Mouse (Mus musculus) ES-Bruce4 (cell line): ENCODE measurements at regions not wholly inside any gene's neighbourhood (a gene's known extent, or its start where the extent isn't known, plus 50 kb on each side); places are given as distances from the start of the nearest gene placed in this dataset.

Experiments
- H3K27ac ChIP-seq: 2 replicates; pipeline ENCODE4 v1.5.1; 2012; ENCODE audit warnings: low read length, inconsistent platforms; ENCODE audit not compliant: insufficient read depth
- H3K27me3 ChIP-seq: 2 replicates; pipeline ENCODE4 v1.6.1; 2012; ENCODE audit warnings: mild to moderate bottlenecking, low read length, inconsistent platforms; ENCODE audit not compliant: control insufficient read depth, poor library complexity, insufficient read depth, severe bottlenecking
- H3K36me3 ChIP-seq: 2 replicates; pipeline ENCODE4 v1.6.1; 2012; ENCODE audit warnings: inconsistent platforms, mild to moderate bottlenecking, low read length, moderate library complexity; ENCODE audit not compliant: control insufficient read depth, poor library complexity, insufficient read depth, severe bottlenecking
- H3K4me1 ChIP-seq: one replicate; pipeline ENCODE4 v1.8.1; 2011; ENCODE audit warnings: low read length; ENCODE audit not compliant: control insufficient read depth, insufficient read depth
- H3K4me3 ChIP-seq: 2 replicates; pipeline ENCODE4 v1.5.1; 2011; ENCODE audit warnings: low read depth, mild to moderate bottlenecking, low read length
- H3K9ac ChIP-seq: 2 replicates; pipeline ENCODE4 v1.6.1; 2012; ENCODE audit warnings: low read depth, mild to moderate bottlenecking, inconsistent platforms; ENCODE audit not compliant: poor library complexity, severe bottlenecking
- H3K9me3 ChIP-seq: replicated peaks from 2 replicates; pipeline ENCODE4 v1.6.1; 2012; ENCODE audit warnings: mild to moderate bottlenecking, low read length, inconsistent platforms; ENCODE audit not compliant: control insufficient read depth, poor library complexity, insufficient read depth, severe bottlenecking
- CTCF ChIP-seq: IDR thresholded peaks from one replicate; pipeline ENCODE4 v1.8.1; 2011; ENCODE audit warnings: low read depth, low read length
- EP300 ChIP-seq: IDR thresholded peaks from 2 replicates; pipeline ENCODE4 v1.6.1; 2011; ENCODE audit warnings: low read depth, low read length; ENCODE audit not compliant: insufficient read depth
- POLR2A ChIP-seq: IDR thresholded peaks from one replicate; pipeline ENCODE4 v1.8.1; 2011; ENCODE audit warnings: low read length; ENCODE audit not compliant: insufficient read depth

GRCm38 (mm10) chr6:117611965-117612364 is 229.0 kb upstream of the Zfp637 start:
- Histone ChIP-seq H3K4me3 (no peak overlapping the region), H3K36me3 (no peaks in the 10 kb centered on the region), H3K27ac (no peak overlapping the region), H3K27me3 (no peaks in the 10 kb centered on the region), H3K9ac (no peak overlapping the region), H3K9me3 (no peaks in the 10 kb centered on the region), H3K4me1 (no peaks in the 10 kb centered on the region)
- TF ChIP-seq EP300 (no peak), POLR2A (no peak), CTCF (no peak)

- no peaks in the 10 kb centered on the region for H3K9me3 ChIP-seq
- H3K4me3 ChIP-seq: no peak overlapping the region
- H3K9ac ChIP-seq: no peak overlapping the region
- no peaks in the 10 kb centered on the region for H3K36me3 ChIP-seq
- no peaks in the 10 kb centered on the region for H3K4me1 ChIP-seq
- no peak for TF ChIP-seq EP300
- H3K27ac ChIP-seq: no peak overlapping the region
- no peaks in the 10 kb centered on the region for H3K27me3 ChIP-seq
Observed at GRCm38 (mm10) chr6:117612421-117612820, 228.6 kb upstream of the Zfp637 start.

GRCm38 (mm10) chr6:117613656-117614350 is 227.2 kb upstream of the Zfp637 start:
- Histone ChIP-seq H3K9me3 (no peaks in the 10 kb centered on the region), H3K27ac (no peak overlapping the region), H3K27me3 (no peaks in the 10 kb centered on the region), H3K9ac (no peak overlapping the region), H3K4me3 (no peak overlapping the region), H3K36me3 (no peaks in the 10 kb centered on the region), H3K4me1 (no peaks in the 10 kb centered on the region)
- TF ChIP-seq CTCF (no peak), POLR2A (no peak), EP300 (no peak)

GRCm38 (mm10) chr6:117614386-117614785 is 226.6 kb upstream of the Zfp637 start:
- TF ChIP-seq POLR2A: no peak
- no peak for TF ChIP-seq EP300
- TF ChIP-seq CTCF: no peak
- Histone ChIP-seq H3K4me3 (no peak overlapping the region), H3K4me1 (no peaks in the 10 kb centered on the region), H3K36me3 (no peaks in the 10 kb centered on the region), H3K9ac (no peak overlapping the region), H3K9me3 (no peaks in the 10 kb centered on the region), H3K27me3 (no peaks in the 10 kb centered on the region), H3K27ac (no peak overlapping the region)

GRCm38 (mm10) chr6:117617168-117617567 is 223.8 kb upstream of the Zfp637 start:
- TF ChIP-seq CTCF: no peak
- TF ChIP-seq POLR2A: no peak
- TF ChIP-seq EP300: no peak
- H3K4me1 ChIP-seq: no peaks in the 10 kb centered on the region
- H3K36me3 ChIP-seq: no peaks in the 10 kb centered on the region
- H3K27ac ChIP-seq: no peak overlapping the region
- H3K9me3 ChIP-seq: no peaks in the 10 kb centered on the region
- H3K27me3 ChIP-seq: no peaks in the 10 kb centered on the region
- no peak overlapping the region for H3K4me3 ChIP-seq
- H3K9ac ChIP-seq: no peak overlapping the region

- no peaks in the 10 kb centered on the region for H3K9me3 ChIP-seq
- no peak overlapping the region for H3K9ac ChIP-seq
- H3K36me3 ChIP-seq: no peaks in the 10 kb centered on the region
- no peak overlapping the region for H3K27ac ChIP-seq
- no peak overlapping the region for H3K4me3 ChIP-seq
- H3K27me3 ChIP-seq: no peaks in the 10 kb centered on the region
- H3K4me1 ChIP-seq: no peaks in the 10 kb centered on the region
- no peak for TF ChIP-seq EP300
Observed at GRCm38 (mm10) chr6:117617951-117618350, 223.0 kb upstream of the Zfp637 start.
